Mouse (Mus musculus): Measurements from ENCODE around the gene Btbd3.
A peak's percentile ranks its signal among the peaks of the same experiment; 100 is the strongest.

Gene Btbd3

GRCm38 (mm10) chr2:138256411-138256810, at the start of gene Btbd3:
Btbd3 (plus strand) TSS chr2:138256565.
- DNase-seq (ENCODE audit: low spot score in 2 of 2), result peak; percentile 93 to 94

DNA sequence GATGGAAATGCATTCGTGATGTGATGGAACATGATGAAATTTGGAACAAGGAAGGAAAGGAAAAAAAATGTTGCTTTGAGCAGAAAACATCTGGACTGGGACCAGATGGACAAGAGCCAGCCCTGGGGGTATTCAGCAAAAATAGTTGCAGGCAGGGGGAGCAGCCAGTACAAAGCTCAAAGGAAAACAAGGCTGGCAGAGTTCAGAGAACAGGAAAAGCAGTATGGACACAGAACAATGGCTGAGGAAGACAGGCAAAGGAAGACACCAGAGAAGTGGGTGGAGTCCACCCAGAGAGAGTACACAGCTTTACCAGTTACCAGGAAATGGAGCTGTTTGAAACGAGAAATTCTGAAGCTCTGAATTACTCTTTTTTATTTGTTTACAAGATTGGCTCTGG, 40.8 kb upstream of the Btbd3 start:
- peak in 1 of 2 experiments; percentile 6 for DNase-seq (ENCODE audit: low spot score in 2 of 2)

- DNase-seq (ENCODE audit: low spot score in 2 of 2), result peak; percentile 23 to 29
Observed at GRCm38 (mm10) chr2:138220269-138220668, 36.1 kb upstream of the Btbd3 start.

- DNase-seq (ENCODE audit: low spot score in 2 of 2), result no peak
Observed at GRCm38 (mm10) chr2:138232247-138232646, 24.1 kb upstream of the Btbd3 start.

DNA sequence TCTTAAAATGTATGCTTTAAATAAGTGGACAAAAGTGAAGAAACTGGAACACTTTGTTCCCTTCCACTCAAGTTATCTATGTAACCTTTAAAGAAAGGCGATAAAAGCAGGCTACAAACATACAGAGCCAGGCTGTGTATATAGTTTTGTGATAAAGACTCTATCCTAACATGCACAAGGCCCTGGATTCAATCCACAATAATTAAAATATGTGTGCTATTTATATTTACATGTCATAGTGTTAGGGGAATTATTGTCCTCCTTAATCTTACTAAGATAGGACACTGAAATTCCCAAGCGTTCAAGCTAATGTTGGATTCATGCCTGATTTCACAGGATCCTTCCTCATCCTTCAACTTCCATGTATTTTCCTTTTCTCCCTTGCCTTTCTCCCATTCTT, 20.2 kb upstream of the Btbd3 start:
- no peak for DNase-seq (ENCODE audit: low spot score in 2 of 2)

GRCm38 (mm10) chr2:138242452-138242851, 13.9 kb upstream of the Btbd3 start:
- no peak for DNase-seq (ENCODE audit: low spot score in 2 of 2)

- peak; percentile 41 to 51 for DNase-seq (ENCODE audit: low spot score in 2 of 2)
Observed at GRCm38 (mm10) chr2:138245631-138246289, 10.6 kb upstream of the Btbd3 start.

DNA sequence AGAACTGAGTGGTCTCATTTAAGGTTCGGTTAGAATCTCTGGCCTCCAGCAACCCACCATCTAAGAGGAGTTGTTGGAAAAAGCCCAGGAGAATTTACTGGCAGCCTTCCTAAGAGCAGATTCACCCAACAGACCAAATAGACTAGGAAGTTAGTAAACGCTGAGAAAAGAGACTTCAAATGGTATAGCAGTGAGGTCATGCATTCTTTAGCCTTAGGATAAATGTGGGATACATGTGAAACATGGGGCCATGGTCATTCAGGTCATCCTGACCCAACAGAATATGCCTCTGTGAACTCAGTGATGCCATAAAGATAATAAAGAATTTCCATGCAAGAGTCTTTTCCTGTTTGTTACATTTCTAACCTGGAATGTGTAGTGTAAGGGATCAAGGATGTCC, 8.4 kb upstream of the Btbd3 start:
- no peak for DNase-seq (ENCODE audit: low spot score in 2 of 2)

GRCm38 (mm10) chr2:138256851-138257471, 596 bp downstream of the Btbd3 start:
- peak in 1 of 2 experiments; percentile 28 for DNase-seq (ENCODE audit: low spot score in 2 of 2)

DNA sequence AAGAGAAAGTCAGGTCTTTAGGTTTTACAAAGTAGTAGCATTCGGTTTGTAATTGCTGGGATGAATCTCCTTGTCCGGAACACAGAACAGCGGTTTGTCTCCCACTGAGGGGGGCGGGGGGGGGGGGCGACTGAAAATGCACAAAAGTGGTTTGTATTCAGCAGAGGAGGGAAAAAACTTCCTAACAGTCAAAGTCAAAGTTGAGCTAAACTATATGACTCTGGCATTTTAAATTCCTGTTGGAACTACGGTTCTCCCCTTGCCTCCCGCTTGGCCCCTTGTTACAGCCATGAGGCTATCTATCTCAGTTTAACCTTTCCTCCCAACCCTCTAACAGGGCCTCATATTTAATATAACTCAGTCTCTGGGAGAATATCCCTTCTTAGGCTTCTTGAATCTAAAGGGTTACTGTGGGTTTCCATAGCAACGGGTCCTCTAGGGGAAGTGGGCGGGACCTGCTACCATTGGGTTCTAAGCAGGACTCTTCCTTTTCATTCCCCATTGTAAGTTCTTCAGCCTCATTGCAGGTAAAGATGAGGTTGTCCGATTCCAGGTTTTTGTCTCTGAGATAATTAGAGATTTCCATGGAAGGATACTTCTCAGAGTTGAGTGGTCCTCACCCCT, 1.4 kb downstream of the Btbd3 start:
- DNase-seq (ENCODE audit: low spot score in 2 of 2), result peak; percentile 35 to 41

DNA sequence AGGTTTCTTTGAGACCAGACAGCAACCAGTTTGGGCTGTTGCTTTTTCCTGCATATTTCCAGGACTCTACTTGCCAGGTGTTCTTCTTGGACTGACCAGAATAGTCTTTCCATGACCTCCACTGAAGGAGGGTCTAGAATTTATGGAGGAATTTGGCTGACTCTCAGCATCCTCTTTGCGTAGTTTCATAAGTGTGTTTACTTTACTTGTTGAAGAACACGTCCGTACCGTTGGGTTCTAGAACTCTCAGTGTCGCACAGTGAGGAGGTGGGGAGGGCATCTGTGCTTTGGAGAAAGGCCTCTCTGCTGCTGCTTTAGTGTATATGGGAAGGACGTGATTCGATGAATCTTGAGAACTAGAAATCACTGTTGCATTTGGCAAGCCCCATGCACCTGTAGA, 4.8 kb downstream of the Btbd3 start:
- DNase-seq (ENCODE audit: low spot score in 2 of 2), result no peak

- no peak for DNase-seq (ENCODE audit: low spot score in 2 of 2)
Observed at GRCm38 (mm10) chr2:138262885-138263284, 6.5 kb downstream of the Btbd3 start.

DNA sequence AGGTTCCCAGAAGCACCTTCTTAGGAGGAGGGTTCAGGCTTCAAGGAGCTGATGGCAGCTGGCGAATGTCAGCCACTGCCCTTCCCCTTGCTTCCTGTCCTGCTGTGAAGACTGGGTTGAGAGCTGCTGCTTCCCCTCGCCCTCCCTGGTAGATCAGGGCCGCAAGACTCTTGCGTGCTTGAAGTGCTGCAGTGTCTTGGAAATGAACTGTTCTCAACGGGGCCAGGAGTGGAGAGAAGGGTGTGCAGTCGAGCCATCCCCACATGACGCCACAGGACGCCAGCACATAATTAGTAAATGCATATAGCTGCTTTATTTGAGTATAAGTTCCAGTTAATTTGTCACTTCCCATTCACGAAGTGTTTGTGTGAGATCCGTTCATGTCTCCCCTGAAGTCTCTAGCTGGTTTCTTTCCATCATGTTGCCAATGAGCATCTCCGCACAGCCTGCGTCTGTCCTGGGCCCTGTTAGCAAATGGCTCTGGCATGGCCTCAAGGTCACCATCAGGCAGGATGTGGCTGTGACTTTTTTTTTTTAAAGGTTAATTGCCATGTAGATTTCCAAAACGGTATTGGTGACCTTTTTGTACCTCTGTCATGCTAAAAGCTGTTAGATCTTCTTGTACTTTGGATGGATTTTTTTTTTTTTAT, 9.1 kb downstream of the Btbd3 start:
- DNase-seq (ENCODE audit: low spot score in 2 of 2), result no peak

- no peak for DNase-seq (ENCODE audit: low spot score in 2 of 2)
Observed at GRCm38 (mm10) chr2:138266679-138267078, 10.3 kb downstream of the Btbd3 start.

- no peak for DNase-seq (ENCODE audit: low spot score in 2 of 2)
Observed at GRCm38 (mm10) chr2:138267852-138268513, 11.6 kb downstream of the Btbd3 start.

DNA sequence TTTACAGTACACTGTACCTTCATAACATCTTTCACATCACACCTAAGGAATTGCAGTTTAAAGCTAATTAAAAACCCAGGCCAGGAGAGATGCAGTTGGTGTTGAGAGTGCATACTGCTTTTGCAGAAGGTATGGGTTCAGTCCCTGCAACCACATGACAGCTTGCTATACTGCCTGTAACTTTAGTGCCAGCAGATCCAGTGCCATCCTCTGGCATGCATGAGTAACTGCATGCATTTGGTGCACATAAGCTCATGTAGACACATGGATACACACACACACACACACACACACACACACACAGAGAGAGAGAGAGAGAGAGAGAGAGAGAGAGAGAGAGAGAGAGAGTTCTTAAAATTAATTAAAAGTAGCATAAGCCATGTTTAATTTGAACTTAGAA, 13.0 kb downstream of the Btbd3 start:
- DNase-seq (ENCODE audit: low spot score in 2 of 2), result no peak

DNA sequence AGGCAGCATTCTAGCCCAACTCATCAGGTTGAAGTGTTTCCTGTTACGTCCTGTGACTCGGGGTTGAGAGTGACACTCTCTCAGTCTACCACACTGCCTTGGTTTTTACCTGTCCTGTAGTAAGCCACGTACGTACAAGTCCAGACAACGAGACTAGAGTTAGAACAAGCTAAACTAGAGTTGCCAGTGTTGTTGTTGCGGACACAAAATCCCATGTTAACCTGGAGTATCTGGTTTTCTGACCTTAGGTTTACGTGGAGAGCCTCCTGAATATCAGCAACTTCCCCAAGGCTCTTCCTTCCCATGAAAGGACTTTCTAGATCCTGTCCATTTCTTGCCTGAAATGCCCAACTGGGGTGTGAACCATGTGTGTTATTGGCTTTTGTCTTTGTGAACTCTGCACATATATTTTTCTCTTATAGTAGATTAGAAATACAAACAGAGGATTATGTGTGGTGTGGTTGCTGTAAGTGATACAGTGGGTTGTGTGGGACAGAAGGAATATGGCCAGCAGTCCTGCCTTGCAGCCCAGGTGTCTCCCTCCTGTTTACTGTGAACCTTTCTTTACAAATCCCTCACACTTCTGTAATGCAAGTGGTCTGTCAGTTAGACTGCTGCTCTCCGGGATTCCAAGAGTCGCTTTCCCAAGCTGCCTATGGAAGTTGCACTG, 17.2 kb downstream of the Btbd3 start:
- DNase-seq (ENCODE audit: low spot score in 2 of 2), result no peak

- no peak for DNase-seq (ENCODE audit: low spot score in 2 of 2)
Observed at GRCm38 (mm10) chr2:138274086-138274485, 17.7 kb downstream of the Btbd3 start.

DNA sequence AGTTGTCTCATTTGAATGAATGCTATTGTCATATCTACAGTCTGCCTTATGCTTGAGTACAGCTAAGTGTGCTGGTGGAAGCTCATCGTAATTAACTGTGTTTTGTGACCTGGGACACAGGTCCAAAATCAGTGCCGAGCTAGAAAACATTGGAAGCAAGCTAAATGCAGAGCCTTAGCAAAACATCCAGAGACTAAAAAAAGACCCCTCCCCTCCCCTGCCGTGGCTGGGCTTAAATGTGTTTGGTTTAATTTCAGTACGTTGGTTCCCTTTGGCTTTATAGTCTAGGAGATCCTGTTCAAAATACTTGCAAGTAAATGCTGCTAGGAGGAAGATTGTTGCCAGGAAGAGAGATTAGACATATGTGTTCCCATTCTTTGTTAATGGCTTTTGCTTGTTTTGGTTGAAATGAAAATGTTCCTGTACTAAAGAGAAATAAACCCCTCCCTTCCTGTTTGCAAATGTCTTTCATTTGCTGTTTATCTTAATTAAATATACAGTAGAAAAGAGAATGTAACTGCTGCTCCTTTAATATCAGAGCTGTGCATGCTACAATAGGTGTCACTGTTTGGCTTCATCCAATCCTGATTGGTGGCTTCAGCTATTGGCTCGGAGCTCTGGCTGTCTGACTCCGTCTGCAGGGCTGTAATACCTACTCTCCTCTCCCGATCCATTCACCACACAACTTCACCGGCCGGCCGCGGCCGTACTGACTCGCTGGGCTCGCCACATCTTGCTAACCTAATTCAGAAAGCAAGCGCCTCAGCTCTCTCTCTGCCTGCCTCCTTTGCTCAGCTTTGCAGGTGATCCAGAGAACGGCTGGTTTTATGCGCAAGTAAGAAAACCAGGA, 21.7 kb downstream of the Btbd3 start:
- DNase-seq (ENCODE audit: low spot score in 2 of 2), result peak; percentile 80 to 82

DNA sequence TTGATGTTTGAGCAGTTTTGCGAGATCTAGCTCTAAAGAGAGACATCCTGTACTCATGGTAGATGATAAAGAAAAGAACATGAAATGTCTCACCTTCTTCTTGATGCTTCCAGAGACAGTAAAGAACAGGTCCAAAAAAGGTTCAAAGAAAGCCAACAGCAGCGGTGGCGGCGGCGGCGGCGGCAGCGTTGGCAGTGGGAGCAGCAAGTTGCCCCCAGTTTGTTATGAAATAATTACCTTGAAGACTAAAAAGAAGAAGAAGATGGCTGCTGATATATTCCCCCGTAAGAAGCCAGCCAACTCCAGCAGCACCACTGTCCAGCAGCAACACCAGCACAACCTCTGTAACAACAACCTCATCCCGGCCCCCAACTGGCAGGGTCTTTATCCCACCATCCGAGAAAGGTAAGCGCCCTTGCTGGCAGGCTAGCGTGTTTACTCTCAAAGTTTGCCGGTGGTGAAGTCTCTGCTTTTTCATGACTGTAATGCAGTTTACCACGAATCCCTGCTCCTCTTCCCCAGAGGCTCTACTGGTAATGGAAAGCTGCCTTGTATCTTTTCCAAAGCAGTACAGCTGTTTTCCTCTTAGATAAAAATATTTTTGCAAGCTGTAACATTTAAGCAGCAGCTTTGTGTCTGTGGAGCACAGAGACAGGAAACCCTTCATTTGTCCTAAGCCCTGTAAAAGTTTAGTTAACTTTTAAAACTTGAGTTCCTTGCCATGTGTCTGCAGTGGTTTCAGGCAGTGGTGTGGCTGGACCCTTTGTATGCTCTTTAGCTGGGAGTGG, 22.7 kb downstream of the Btbd3 start:
- DNase-seq (ENCODE audit: low spot score in 2 of 2), result no peak

All from right cerebral cortex, adult 2 months (tissue).